Mouse (Mus musculus): Measurements from ENCODE around the gene Pate4. TPM values are rescaled to one million over a fixed set of nuclear protein-coding genes. Genes with fewer than 3 reads are reported as not detected.
"Not testable (repeated sequence)": the region's sequence is repeated elsewhere in the genome, so short reads cannot be mapped to it uniquely, and the experiment has no call there.

The Pate4 gene
- not detected for total RNA-seq (2021)

DNA sequence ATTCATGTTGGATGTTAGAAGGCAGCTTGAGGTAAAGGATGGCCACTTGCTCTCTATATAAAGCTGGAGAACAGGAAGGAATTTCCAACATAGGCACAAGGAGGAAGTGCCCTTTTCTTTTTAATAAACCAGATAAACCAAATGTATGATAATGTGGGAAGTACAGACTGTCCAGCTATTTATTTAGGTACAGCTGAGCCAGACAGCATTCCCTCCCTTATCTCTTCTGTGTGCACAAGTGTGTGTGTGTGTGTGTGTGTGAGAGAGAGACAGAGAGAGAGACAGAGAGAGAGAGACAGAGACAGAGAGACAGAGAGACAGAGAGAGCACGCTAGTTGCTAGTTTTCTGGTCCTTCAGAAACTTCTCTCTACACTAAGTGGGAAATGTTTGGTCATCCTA lies at the start of gene Pate4:
Gene Pate4, minus strand, starts transcription at position 101 of the 400 bp plus-strand sequence.
- DNase-seq = no peak

DNA sequence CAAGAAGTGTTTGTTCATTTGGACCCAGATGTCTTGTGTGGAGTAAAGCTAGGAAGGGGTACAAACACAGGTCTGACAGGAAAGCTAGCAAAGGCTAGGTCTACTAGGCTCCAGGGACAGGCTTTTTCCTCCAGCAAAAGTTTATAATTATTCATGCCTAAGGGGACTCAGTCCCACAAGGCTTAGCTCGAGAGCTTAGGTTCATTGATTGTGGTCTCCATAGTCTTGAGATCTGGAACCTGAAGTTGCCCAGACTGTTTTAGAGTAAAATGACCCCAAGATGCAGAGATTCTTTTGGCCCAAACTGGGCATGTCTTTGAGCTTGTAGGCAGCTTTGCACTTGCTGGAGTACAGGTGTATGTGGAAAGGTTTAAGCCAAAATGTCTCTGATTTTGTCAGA lies 36.4 kb upstream of the Pate4 start, which contains the start of gene Pate3:
Gene Pate3, minus strand, starts transcription at position 101 of the 400 bp plus-strand sequence.
- DNase-seq = no peak

DNA sequence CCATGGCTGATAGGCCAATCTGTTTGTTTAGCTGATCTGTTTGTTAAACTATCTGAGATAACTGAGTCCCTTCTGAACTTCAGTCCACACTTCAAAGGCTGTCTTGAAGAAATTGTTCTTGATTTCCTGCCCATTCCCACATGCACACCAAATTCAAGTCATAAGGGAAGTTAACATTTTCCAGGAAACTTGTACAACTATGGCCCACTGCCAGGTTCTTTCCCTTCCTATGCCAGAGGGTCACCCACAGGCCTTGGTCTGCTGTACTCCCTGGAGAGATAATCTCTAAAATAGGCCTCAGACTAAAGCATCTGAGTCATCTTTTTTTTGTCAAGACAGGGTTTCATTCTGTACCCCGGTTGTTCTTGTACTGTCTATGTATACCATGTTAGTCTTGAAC lies 21.2 kb upstream of the Pate4 start:
- no peak for DNase-seq

DNA sequence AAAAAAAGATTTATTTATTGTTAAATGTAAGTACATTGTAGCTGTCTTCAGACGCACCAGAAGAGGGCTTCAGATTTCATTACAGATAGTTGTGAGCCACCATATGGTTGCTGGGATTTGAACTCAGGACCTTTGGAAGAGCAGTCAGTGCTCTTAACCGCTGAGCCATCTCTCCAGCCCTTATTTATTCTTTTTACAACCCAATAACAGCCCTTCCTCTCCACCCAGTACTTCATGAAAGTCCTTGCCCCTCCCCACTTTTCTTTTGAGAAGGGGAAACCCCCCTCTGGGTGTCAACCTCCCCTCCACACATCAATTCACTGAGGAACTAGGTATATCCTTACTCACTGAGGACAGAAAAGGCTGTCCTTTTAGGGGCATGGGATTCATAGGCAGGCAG lies 5.0 kb upstream of the Pate4 start:
- not testable (repeated sequence) for DNase-seq

DNA sequence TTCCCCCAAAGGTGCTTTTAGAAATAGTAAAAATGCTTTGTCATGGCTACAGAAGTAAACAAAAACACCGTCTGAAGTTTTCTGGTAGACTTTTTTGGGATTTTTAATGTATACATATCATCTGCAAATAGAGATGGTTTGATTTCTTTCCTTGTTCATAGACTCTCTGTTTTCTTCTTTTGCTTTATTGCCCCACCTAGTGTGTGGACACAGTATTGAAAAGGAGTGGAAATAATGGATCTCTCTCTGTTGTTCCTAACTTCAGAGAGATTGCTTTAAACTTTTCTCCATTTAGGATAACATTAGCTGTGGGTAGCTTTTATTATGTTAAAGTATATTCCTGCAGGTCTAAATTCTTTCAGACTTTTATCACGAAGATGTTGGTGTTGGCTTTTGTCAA lies 2.3 kb upstream of the Pate4 start:
- no peak for DNase-seq

DNA sequence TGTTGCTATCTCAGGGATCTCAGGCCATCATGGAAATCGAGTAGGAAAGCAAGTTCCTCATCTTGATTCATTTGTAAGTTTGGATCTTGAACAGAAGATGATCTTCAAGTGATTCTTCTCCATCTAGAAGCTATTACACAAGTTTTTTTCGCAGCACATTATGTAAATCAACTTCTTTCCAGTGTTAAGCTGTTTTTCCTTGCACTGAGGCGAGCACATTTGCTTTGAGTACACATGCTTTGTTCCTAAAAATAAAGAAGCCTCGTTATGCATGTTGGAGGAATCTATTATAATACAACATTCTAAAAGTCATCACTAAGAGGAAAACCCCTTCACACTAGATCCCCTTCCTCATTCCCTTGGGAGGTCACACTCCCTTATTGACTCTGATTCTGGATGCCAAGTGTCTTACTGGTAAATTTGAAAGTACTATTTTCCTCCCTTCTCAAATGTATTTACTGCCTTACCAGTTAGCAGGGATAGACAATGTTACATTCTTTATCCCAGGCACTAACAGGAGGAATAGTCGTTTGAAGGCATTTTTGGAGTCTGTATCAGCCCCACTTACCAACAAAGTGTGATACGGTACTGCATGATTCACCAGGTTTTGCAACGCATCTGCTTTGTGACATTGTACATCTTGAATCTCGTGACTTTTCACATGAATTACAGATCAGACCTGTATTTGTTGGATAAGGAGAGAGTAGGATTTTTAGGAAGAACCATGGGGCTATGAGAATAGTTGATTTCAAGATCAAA lies 3.9 kb downstream of the Pate4 start:
- DNase-seq = no peak

DNA sequence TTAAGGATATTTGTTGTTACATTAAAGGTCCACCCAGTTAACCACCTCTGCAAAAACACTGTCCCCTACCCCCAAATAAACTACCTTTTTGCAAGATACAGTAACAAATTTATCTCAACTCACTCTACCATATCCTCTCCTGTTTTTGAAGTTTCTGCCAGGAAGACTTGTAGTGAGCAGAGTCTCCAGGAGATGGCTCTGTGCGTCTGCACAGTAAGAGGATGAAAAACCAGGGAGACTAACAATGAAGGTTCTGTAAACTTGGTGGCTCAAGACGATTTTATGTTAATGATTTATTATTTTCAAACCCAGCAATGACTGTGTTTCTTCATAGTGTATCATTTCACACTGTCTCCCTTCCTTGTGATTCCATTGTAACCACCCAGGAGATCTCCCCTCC lies 18.8 kb downstream of the Pate4 start:
- DNase-seq = peak in 1 of 2 experiments; percentile 24

DNA sequence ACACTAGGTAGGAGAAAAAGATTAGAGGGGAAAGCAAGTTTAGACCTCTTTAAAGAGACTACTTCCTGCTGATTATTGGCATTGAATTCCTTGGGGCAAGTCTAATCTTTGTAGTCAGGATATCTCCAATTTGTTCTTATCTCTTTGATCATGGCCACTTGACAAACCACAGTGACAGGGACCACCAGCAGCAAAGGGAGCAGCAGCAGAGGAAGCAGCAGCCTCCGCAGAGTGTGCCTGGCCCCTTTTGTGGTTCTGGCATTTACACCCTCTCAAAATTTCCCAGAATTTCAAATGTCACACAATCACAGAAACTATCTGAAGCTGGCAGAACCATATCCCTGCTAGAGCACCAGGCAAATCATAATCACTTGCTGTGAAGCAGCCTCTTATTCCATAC lies 24.1 kb downstream of the Pate4 start:
- no peak for DNase-seq

DNA sequence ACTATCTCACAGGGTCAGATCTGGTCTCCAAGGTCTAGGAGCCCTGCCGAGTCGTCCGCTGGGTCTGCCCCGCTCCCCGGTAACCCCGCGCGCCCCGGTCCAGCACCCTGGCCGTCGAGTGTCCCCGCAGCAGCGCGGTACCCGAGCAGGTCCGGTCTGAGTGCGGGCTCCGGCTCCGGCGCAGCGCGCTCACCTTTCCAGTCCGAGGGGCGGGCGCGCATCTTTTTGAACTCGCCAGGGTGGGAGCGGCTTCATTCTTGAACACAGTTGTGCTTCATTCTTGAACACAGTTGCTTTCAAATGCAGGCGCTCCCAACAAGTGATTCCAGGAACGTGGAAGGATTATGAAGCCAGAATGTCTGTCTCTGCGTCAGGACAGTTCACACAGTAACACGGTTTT lies 37.3 kb downstream of the Pate4 start:
- DNase-seq = no peak

DNA sequence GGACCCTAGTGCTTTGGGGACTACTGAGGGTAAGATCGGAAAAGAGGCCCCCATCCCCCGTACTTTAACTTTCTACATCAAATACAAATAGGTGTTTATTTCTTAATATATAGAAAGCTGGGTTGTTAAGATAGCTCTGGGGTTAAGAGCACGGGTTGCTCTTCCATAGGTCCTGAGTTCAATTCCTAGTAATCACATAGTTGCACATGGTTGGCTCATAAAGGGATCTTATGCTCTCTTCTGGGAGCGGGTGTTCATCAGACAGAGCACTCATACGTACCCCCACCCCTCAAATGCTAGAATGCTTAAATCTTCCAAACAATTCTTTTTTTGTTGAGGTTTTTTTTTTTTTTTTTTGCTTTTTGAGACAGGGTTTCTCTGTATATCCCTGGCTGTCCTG lies 41.1 kb downstream of the Pate4 start:
- no peak for DNase-seq

DNA sequence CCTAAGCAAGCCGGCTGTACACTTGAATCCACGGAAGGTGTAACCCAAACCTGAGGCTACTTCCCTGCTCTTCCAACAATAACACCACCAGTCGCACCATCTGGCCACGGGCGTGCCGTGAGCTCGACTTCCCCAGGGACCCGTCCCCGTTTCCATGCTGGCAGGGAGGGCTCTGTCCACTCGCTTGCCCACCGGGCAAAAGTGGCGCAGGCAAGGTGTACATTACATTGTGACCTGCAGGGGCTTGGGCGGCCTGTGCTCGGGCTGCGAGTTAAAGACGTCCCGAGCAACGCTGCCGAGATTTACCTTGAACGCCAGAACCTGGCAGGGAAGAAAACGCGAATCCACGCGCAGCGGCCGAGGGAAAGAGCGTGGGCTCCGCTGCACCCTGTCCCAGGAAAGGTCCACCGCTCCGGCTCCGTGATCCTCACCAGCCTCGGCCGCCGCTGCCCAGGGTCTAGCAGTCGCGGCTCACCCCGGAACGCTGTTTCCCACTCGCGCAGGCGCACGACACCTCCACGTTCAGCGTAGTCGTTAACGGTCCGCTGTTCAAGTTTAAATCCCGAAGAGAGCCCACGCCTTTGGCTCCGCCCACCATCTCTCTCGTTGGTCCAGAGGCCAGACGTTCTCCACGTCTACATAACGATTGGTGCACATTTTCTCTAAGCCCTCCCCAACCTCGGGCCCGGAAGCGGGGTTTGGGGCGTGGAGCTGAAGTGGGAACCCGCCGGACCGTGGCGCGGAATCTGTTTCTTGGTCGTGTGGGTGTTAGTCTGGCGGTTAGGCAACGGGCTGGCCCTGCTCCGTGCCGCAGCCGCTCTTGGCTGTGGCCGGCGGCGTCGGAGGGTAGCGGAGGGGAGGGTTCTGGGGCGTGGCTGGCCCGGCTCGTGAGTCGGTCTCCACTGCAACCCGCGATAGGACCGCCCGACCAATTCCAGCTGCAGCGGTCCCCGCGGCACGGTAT lies 41.9 kb downstream of the Pate4 start, which contains the start of the genes Pate2 and Hyls1:
Gene Pate2, plus strand, starts transcription at position 714 of the 964 bp plus-strand sequence.
Gene Hyls1, minus strand, starts transcription at position 828 of the 964 bp plus-strand sequence.
- DNase-seq = peak; percentile 89 to 91

DNA sequence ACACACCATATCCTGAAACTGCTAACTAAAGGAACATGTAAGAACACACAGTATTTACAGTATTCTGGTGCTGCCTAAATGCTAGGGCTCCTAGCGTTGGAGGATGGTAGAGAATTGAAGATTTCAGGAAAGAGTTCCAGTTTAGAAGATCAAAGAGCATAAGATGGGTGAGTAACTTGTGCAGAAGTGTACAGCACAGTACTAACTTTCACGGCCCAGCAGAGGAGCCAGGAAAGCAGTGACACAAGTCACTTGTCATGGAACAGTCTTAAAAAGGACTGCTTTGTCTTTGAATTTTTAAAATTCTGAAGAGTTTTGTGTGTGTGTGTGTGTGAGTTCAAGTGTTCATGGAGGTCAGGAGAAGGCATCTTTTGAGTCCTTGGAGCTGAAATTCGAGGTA lies 43.7 kb downstream of the Pate4 start:
- DNase-seq = no peak

DNA sequence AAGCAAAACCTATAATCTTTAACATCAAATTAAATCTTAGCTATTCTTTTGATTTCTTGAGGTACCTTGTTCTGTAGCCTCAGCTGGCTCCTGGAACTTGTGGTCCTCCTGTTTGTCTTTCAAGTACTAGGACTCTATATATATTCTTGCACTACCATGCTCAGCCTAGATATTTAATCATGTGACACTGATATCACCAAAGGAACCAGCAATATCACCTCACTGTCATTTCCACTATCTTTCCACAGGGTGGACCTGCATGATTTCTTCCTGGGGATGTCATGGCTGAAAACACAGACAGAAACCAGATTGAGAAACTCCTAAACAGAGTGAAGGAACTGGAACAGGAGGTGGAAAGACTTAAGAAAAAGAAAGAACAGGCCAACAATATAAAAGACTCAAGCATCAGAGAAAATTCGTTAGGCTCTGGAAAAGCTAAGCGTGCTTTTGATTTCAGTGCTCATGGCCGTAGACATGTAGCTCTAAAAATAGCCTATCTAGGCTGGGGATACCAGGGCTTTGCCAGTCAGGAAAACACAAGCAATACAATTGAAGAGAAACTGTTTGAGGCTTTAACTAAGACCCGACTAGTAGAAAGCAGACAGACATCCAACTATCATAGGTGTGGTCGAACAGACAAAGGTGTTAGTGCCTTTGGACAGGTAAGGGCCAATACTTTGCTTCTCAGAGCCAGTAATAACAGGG lies 47.1 kb downstream of the Pate4 start:
- no peak for DNase-seq

DNA sequence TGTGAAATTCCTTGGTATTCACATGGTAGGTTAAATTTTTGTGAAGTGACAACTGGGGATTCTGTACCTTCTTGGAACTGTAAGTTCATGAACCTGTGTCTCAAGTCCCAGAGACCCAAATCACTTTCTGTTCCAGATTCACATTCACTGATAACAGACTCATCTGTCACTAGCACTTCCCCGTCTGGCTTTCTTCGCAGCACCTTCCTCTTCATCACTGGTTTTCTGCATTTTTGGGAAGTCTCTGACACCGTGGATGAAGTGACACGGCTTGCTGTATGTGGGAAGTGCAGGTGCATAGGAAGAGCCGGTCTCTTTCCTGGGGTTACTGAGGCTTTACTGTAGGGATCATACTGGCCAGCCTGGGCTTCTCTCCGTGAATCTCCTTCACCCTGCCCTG lies 50.2 kb downstream of the Pate4 start:
- DNase-seq = peak in 1 of 2 experiments; percentile 0

DNA sequence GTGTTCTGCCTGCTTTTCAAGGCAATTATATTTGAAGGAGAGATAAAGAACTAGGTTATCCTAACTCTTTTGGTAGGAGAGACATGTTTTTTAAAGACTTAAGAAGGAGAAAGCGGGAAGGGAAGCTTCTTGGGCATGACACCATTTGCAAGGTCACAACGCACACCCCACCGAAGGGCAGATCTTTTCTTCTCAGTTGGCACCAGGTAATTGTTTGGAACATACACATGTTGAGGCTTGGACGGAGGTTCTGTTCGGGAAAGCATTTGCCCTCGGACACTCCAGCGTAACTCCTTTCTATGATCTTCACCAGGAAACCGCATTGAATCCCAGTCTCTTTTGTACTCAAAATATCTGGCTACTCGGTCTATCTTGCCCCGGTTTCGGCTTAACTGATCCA lies 50.7 kb downstream of the Pate4 start:
- peak in 1 of 2 experiments; percentile 0 for DNase-seq

DNA sequence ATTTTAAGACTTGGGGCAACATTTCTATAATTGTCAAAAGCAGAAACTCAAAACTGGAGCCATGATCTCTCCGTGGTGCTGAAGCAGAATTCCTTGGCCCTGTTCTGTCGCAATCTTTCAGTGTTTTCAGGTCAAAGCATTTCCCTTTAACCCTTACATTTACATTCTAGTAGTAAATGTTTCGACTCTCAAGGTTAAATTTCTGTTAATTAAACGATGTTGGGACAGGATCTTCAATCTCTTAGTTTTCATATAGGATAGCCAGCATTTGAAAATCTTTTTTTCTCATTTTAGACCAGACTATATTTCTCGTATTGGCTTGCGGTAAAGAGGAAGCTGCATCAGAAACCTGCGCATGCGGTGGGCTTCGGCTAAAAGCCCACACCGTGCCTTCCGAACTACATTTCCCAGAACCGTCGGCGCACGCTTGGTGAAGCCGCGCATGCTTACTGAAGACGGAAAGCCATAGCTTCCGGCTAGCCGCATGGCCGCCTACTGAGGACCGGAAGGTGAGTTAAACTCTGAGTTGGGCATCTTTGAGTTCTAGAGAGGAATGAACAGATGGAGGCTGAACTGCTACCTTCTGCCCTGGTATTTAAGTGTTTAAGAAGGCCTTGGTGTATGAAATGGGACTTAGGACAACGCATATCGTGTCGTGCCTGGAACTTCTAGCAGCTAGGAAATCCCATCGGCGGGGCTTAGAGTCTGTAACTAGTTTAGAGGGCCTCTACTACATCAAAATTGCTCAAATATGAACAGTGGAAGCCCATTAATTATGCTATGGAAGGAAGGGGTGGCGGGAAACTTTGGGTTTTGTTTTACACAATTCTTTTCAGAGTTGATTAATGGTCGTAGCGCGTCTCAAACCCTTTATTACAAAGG lies 52.5 kb downstream of the Pate4 start:
- peak; percentile 80 to 85 for DNase-seq

DNA sequence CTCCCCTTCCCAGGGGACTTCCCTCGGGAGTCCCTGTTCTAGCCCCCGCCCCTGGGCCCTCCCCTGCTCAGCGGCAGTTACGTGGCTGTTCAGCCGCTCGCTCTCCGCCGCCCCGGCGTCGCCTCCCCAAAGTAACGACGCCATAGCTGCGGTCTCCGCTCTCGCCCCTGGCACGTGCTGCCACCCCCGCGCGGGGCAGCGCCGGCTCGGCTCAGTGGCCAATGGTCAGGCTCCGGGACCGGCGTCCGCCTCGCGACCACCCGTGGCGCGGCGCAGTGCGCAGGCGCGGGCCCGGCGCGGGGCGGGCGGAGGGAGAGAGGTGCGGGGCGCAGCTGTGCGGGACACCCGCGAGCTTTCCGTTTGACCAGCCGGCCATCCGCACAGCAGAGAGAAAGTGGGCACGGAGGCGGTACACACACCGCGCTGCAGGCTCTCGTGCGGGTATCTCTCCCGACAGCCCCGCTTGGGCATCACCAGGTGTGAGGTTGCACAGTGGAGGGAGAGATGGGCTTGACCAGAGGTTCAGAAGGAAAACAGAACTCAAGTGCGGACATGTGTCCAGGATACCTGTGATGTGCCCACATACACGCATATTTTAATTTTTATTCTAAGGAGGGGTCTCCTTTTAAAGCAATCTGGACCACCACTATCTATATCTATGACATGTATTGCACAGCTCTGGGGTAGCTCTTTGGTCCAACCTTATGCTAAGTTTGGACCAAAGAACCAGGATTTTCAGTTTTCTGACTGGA lies 53.3 kb downstream of the Pate4 start, which contains the start of the genes Ddx25 and Pus3:
Gene Ddx25, minus strand, starts transcription at position 272 of the 752 bp plus-strand sequence.
Gene Pus3, plus strand, starts transcription at position 339 of the 752 bp plus-strand sequence.
- DNase-seq = peak; percentile 74 to 78

Data from layer of hippocampus, postnatal 36 days (tissue).